Mouse (Mus musculus) testis, adult 2 months (tissue): ENCODE measurements around the gene Adgrg1.

Experiments
- CTCF ChIP-seq: fragments of 200-500 bp; IDR thresholded peaks from 2 replicates; pipeline ENCODE4 v1.5.1; 2012; ENCODE audit warnings: low read depth, mild to moderate bottlenecking, inconsistent platforms, low read length, moderate library complexity; ENCODE audit not compliant: control insufficient read depth, insufficient read depth, insufficient replicate concordance
- POLR2A ChIP-seq: fragments of 200-500 bp; IDR thresholded peaks from 2 replicates; pipeline ENCODE4 v1.6.1; 2012; ENCODE audit warnings: low read depth, mild to moderate bottlenecking, inconsistent platforms, low read length, moderate library complexity; ENCODE audit not compliant: control insufficient read depth

DNA sequence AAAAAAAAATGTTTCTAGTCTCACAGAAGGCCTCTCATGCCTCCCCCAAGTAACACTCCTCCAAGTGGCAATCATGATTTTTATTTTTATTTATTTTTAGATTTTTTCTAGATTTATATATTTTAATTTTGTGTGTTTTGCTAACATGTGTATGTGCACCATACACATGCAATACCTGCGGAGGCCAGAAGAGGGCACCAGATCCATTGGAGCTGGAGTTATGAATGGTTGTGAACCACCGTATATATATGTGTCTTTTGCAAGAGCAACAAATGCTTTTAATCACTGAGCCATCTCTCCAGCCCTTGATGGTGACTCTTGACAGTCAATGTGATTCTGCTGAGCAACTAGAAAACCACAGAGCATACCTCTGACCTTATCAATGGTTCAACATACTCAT, 50.9 kb downstream of the Adgrg1 start:
- TF ChIP-seq CTCF: peak; percentile 26; the same call in 1 of the 2 replicates
- TF ChIP-seq POLR2A: no peak
